Mouse (Mus musculus): ENCODE data around the gene Gal3st1. TPM values are rescaled to one million over a fixed set of nuclear protein-coding genes. Genes with fewer than 3 reads are reported as not detected.
A peak's percentile ranks its signal among the peaks of the same experiment; 100 is the strongest.
"Not testable (repeated sequence)": the region's sequence is repeated elsewhere in the genome, so short reads cannot be mapped to it uniquely, and the experiment has no call there.

Gal3st1 gene
- total RNA-seq (2017), result 0.38 and 2.2 TPM in 2 replicates

DNA sequence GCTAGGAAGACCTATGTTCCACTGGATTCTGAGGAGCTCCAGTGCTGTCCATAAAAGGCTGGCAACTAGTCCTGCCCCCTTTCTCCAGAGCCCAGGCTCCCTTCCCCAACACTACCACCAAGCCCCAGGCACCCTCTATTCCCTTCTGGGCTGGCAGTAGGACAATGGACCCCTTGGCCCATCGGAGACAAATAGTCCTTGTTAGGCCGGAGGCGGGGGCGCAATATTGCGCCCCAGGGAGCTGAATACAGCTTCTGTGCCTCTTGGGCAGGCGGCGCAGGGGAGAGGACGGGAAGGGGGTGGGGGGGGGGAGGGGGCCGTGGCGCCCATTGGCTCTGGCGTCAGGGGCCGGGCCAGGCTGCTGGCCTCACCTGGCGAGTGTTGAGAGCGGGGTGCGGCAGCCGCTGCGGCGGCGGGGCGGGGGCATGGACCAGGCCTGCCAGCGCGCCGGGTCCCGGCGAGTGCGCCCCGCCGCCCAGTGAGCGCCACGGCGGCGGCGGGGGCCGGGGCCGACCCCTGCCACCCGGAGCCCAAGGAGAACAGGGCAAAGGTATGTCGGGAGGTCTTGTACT lies at the start of gene Gal3st1:
Gene Gal3st1 (plus strand): TSS at position 346 of the 572 bp plus-strand sequence.
- ATAC-seq (replicated peaks in 1 of 2; ENCODE audit: insufficient read depth in 1 of 2, low FRiP score in 2 of 2, low TSS enrichment in 1 of 2, low read depth in 1 of 2, poor library complexity in 2 of 2, severe bottlenecking in 2 of 2), result no peak

DNA sequence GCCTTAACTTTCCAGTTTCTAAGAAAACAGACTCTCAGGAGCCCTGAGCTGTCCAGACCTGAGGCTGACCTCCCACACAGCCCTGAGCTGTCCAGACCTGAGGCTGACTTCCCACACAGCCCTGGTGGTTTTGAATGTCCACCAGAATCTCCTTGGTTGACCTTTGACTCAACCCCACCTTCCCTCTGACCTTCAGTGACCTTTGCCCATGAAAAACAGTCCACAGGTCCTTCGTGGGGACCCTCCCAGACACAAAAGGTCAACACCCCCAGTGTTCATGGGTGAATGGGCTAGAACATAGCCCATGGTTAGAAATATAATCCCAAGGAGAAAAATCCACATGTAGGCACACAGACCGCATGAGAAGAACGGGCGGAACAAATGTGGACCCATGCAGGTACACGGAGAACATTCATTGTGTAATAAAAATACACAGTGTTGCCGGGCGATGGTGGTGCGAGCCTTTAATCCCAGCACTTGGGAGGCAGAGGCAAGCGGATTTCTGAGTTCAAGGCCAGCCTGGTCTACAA lies 49.6 kb upstream of the Gal3st1 start:
- ATAC-seq (replicated peaks in 1 of 2; ENCODE audit: insufficient read depth in 1 of 2, low FRiP score in 2 of 2, low TSS enrichment in 1 of 2, low read depth in 1 of 2, poor library complexity in 2 of 2, severe bottlenecking in 2 of 2), result no peak

DNA sequence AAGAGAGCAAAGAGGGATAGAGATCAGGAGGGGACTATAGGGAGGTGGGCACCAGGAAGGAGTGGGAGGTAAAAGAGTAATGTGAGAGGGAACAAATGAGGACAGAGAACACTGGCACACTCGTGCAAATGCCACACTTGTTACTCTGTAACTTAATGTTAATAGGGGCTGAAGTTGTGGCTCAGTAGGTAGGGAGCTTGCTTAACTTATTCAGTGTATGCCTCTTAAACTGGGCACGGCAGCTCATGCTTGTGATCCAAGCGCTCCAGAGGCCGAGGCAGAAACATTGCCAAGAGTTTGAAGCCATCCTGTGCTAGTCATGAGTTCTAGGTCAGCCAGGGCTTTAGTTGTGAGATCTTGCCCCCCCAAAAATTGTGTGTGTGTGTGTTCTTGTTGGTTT lies 48.3 kb upstream of the Gal3st1 start:
- no peak for ATAC-seq (replicated peaks in 1 of 2; ENCODE audit: insufficient read depth in 1 of 2, low FRiP score in 2 of 2, low TSS enrichment in 1 of 2, low read depth in 1 of 2, poor library complexity in 2 of 2, severe bottlenecking in 2 of 2)

DNA sequence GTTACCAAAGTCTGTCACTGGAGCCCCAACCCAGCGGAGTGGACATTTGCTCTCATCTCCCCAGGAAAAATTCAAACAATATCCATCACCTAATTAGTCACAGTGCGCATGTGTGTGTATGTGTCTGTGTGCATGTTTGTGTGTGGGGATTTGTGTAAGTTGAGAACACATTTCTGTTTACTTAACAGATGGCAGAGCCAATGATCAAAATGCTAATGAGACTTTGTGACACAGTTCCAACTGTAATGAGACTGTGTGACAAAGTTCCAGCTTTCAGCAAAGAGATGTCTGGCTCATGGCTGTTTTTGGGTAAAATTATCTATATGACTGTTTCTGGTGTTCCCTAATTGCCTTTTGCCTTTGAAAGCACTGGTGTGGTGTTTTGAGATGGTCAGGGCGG lies 47.1 kb upstream of the Gal3st1 start:
- ATAC-seq (replicated peaks in 1 of 2; ENCODE audit: insufficient read depth in 1 of 2, low FRiP score in 2 of 2, low TSS enrichment in 1 of 2, low read depth in 1 of 2, poor library complexity in 2 of 2, severe bottlenecking in 2 of 2), result no peak

DNA sequence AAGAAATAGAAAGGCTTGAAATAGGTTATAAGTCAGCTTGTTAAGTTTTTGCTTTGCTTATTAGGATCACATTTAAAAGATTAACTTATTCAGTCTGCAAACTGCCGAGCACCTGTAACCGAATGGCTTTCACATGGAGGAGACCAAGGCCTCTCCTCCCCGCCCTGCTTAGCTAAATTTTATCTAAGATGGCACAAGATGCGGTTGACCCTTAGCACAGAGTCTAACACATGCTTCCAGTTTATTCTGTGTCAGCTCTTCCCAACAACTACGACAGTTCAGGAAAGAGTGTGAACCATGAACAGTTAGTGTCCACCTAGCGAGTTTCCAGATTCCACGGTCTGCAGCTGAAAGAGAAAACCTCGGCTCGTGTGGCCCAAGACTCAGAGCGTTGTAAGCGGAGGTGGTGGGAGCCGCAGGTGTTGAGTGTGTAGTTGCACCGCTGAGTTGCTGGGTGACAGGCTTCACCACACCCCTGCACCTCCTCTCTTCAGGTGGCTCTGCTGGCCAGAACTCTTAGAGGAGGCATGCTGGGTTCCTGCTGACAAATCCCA lies 46.0 kb upstream of the Gal3st1 start:
- no peak for ATAC-seq (replicated peaks in 1 of 2; ENCODE audit: insufficient read depth in 1 of 2, low FRiP score in 2 of 2, low TSS enrichment in 1 of 2, low read depth in 1 of 2, poor library complexity in 2 of 2, severe bottlenecking in 2 of 2)

DNA sequence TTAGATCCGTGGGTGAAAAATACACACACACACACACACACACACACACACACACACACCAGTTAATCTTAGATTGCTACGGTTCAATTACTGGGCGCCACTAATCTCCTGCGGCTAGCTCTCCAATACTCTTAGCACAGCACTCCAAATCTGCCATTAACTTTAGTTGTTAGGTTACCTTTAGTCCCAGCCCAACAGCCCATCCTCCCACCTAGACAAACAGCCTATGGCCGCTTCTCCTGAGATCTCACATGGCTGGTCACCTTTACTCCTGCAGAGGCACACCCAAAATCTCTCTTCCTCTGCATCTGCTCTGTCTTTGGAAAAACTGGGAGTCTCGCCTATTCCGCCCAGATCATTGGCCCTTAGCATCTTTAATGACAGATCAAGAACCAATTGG lies 42.1 kb upstream of the Gal3st1 start:
- ATAC-seq (replicated peaks in 1 of 2; ENCODE audit: insufficient read depth in 1 of 2, low FRiP score in 2 of 2, low TSS enrichment in 1 of 2, low read depth in 1 of 2, poor library complexity in 2 of 2, severe bottlenecking in 2 of 2), result no peak

DNA sequence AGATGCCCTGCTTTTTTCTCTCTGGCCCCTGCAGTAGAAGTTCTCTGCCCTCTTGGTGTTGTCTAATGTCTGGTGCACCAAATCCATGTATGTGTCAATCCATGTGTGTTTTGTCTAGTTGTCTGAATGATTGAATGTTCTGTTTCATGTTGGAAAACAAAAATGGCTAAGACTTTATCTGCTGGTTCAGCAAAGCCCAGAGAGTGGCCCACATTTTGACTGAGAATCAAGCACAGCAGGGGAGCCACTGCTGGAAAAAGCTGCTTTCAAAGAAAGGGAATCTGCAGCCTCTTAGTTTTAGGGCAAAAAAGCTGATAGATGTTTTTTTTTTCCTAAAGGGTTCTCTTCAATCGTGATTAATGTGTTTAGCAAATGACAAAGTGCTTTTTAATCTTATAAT lies 37.0 kb upstream of the Gal3st1 start:
- no peak for ATAC-seq (replicated peaks in 1 of 2; ENCODE audit: insufficient read depth in 1 of 2, low FRiP score in 2 of 2, low TSS enrichment in 1 of 2, low read depth in 1 of 2, poor library complexity in 2 of 2, severe bottlenecking in 2 of 2)

DNA sequence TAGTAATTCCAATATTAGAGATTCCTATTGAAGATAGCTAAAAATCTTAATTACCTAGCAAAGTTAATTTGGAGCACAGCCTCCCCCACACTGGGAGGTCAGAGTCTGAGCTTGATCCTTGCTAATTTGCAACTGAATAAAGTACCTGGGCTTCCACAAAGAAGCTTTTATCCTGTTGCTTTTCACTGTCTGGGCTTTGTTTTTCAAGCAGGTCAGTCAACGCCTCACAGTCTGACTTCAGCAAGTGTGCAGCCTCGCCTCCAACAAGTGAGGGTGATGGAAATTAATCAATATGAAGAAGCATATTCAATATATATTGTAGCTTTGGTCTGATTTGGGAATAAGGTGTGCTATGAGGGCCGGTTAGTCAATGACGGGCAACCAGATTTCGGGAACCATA lies 28.6 kb upstream of the Gal3st1 start:
- not testable (repeated sequence) for ATAC-seq (replicated peaks in 1 of 2; ENCODE audit: insufficient read depth in 1 of 2, low FRiP score in 2 of 2, low TSS enrichment in 1 of 2, low read depth in 1 of 2, poor library complexity in 2 of 2, severe bottlenecking in 2 of 2)

DNA sequence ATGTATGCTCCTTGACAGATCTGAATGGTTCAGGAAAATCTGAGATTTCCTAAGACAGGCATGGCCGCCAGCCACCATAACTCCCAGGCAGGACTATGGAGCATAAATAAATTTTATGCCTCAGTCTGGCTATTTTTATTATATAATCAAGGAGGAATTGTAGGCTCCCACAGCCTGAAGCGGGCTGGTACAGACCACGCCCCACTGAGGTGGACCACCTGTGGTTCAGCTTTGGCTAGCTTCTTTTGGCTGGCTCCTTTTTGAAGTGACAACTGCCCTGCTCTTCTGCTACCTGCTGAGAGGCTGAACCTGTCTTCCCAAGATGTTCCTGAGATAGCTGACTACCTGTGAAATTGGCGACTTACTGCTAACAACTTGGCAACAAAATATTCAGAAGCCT lies 28.1 kb upstream of the Gal3st1 start:
- ATAC-seq (replicated peaks in 1 of 2; ENCODE audit: insufficient read depth in 1 of 2, low FRiP score in 2 of 2, low TSS enrichment in 1 of 2, low read depth in 1 of 2, poor library complexity in 2 of 2, severe bottlenecking in 2 of 2), result not testable (repeated sequence)

DNA sequence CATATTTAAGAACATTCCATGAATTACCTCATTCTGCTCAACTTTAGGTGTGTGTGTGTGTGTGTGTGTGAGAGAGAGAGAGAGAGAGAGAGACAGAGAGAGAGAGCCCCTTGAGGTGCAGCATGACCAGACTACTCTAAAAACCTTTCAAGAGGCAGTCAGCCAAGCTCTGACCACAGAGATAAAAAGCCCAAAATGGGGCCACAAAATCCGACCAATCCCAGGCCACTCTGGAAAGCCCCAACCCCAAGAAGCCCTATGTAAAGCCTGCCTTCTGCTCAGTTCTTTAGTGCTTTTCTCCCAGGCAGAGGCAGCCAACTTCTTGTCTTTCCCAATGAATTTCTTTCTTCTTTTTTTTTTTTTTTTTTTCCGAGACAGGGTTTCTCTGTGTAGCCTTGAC lies 22.5 kb upstream of the Gal3st1 start:
- no peak for ATAC-seq (replicated peaks in 1 of 2; ENCODE audit: insufficient read depth in 1 of 2, low FRiP score in 2 of 2, low TSS enrichment in 1 of 2, low read depth in 1 of 2, poor library complexity in 2 of 2, severe bottlenecking in 2 of 2)

DNA sequence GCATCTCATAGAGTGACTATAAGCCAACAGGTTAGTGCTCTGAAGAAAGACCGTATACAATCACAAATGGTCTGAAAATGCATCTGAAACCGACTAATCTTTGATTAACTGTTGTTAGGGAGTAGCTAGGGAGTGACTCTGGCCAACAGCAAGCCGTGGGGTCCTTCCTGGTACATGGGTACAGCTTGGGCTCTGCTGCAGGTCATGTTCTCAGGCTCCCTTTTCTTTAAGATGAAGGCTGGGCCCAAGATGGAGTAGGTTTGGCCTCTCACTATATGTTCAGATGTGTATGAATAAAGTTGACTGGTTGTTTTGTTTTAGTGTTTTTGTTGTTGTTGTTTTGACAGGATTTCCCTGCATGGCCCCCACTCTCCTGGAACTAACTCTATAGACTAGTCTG lies 21.7 kb upstream of the Gal3st1 start:
- no peak for ATAC-seq (replicated peaks in 1 of 2; ENCODE audit: insufficient read depth in 1 of 2, low FRiP score in 2 of 2, low TSS enrichment in 1 of 2, low read depth in 1 of 2, poor library complexity in 2 of 2, severe bottlenecking in 2 of 2)

DNA sequence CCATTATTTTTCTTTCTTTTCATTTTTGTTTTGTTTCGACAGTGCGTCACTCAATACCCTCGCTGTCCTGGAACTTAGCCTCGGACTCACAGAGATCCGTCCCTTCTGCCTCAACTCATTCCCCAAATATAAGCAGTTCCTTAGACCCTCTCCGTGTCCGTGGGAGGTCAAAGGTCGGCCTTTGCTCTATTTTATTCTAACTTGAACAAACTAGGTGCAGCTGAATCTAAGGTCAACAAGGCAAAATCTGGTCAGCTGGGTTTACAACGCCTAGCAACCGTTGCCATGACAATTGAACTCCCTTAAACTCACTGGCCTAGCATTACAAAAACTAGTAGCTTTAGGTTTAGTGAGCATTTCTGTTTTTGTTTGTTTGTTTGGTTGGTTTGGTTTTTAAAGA lies 20.3 kb upstream of the Gal3st1 start:
- no peak for ATAC-seq (replicated peaks in 1 of 2; ENCODE audit: insufficient read depth in 1 of 2, low FRiP score in 2 of 2, low TSS enrichment in 1 of 2, low read depth in 1 of 2, poor library complexity in 2 of 2, severe bottlenecking in 2 of 2)

DNA sequence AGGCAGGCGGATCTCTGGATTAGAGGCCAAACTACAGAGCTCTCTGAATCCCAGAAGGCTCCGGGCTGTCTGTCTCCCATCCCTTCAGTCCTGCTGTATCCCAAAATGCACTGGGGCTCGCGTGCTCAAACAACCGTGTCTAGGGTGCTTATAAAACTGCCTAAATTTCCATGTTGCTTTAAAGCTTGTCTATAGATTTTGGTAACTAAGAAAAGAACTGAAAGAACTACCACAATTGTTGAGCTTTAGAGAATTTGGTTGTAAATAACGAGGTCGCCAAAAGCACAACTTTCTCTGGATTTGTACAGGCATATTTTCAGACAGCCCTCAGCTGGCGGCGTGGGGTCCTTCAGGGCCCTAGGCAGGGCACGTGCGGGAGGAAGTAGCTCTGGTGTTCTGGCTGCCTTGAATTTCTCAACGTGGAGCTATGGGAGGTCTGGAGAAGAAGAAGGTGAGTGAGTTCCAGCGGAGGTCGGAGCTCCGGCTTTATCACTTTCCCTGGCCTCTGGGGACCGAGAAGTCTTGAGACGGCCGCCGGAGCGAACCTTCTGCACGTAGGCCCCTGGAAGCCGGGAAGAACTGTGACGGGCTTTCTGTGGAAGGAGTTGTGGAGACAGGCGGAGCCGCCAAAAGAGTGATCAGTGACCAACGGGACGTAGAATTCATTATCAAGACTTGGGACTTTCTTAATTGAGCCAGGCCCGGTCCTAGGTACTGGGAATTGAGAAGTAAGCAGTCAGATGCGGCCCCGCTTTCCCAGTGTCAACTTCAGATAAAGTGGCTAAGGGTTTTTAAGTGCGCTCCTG lies 19.6 kb upstream of the Gal3st1 start, which contains the start of gene Pes1:
Gene Pes1 (plus strand): TSS at position 366 of the 806 bp plus-strand sequence.
- peak; percentile 89 to 93 for ATAC-seq (replicated peaks in 1 of 2; ENCODE audit: insufficient read depth in 1 of 2, low FRiP score in 2 of 2, low TSS enrichment in 1 of 2, low read depth in 1 of 2, poor library complexity in 2 of 2, severe bottlenecking in 2 of 2)

DNA sequence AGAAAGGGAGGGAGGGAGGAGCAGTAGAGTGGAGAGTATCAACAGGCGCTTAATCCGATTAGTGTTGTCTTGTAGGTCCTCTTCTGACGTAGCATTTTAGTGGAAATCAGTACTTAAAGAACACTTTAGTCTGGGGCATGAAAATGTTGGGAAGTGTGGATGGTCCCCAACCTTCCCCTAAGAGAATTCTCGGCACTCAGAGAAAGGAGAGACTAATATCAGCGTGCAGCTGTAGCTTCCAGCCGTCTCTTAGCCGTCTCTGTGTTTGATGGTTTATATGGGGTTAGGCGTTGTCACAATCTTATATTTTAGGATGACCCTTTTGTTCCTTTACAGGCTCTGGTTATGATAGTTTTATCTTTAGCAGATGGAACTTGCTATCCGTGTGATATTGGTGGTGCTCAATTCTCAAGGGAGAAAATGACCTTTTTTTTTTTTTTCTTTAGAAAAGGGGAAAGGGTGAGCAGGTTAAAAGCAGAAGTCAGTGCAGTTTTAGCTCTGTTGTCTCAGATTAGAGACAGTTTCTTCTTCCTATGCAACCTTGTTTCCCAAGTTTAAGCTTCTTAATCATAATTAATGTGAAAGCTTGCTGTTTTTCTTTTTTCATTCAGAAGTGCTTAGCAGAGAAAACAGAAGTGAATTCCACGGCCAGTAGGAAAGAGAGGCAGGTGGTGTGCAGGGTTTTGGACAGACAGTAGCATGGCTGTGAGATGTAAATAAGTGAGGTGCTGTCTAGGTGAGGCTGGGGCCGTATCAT lies 18.8 kb upstream of the Gal3st1 start:
- ATAC-seq (replicated peaks in 1 of 2; ENCODE audit: insufficient read depth in 1 of 2, low FRiP score in 2 of 2, low TSS enrichment in 1 of 2, low read depth in 1 of 2, poor library complexity in 2 of 2, severe bottlenecking in 2 of 2), result no peak; a peak in 1 of 4 replicates

DNA sequence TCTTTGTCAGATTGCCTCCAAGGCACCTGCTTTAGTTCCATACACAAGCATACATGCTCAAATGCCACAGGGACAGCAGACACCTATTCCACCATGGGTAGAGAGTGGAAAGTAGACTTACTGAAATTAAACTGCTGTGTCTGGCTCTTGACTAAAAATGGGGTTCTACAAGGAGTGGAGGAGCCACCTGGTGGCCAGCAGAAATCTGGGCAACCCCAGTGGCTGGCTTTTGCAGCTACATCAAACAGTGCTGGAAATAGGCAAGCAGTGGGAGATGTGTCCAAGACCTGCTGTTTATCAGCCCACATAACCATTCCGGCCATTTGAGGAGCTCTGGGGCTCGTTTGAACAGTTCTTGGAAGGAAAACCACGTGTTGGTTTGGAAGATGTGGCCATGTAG lies 13.6 kb upstream of the Gal3st1 start:
- no peak for ATAC-seq (replicated peaks in 1 of 2; ENCODE audit: insufficient read depth in 1 of 2, low FRiP score in 2 of 2, low TSS enrichment in 1 of 2, low read depth in 1 of 2, poor library complexity in 2 of 2, severe bottlenecking in 2 of 2)

DNA sequence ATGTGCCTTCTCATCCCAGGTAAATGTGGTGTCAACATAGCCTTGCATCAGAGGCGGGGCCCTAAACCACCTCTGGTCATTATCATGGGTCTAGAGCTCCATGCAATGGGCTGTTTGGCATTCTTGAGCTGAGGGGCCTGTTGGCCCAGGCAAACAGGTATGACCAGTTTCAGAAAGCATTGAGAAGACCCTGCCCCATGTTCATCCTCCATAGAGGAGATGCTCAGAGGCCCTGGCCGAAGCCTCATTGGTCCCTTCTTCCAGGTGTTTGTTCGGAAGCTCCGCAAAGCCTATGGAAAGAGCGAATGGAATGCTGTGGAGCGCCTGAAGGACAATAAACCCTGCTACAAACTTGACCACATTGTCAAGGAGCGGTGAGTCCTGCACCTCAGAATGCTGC lies 13.1 kb upstream of the Gal3st1 start:
- no peak for ATAC-seq (replicated peaks in 1 of 2; ENCODE audit: insufficient read depth in 1 of 2, low FRiP score in 2 of 2, low TSS enrichment in 1 of 2, low read depth in 1 of 2, poor library complexity in 2 of 2, severe bottlenecking in 2 of 2)

DNA sequence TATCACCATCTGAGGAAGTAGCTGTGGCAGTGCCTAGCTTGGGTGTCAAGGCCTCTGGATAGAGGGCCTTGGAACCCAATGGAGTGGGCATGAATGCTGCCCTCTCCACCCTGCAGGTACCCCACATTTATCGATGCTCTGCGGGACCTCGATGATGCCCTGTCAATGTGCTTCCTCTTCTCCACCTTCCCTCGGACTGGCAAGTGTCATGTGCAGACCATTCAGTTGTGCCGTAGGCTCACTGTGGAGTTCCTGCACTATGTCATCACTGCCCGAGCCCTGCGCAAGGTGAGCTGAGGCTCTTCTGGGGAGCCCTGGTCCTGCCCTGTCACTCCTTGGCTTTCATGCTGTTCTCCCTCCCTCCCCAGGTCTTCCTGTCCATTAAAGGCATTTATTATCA lies 10.4 kb upstream of the Gal3st1 start:
- ATAC-seq (replicated peaks in 1 of 2; ENCODE audit: insufficient read depth in 1 of 2, low FRiP score in 2 of 2, low TSS enrichment in 1 of 2, low read depth in 1 of 2, poor library complexity in 2 of 2, severe bottlenecking in 2 of 2), result no peak

DNA sequence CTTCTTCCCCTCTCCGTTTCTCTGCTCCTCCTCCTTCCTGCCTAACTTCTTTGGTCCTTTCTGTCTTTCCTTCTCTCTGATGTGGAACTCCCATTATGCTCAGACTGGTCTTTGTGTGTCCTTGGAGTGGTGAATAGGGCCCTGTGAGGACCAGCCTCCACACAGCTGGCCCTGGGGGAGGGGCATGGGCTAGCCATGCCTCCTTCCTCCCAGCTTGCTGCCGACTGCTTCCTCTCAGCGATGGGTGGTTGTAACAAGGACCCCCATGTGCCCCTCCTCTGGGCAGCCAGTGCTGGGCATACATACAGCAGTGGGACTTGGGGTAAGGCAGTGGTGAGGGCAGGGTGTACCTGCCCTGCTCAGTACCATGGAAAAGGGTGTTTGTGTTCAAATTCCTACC lies 9.1 kb upstream of the Gal3st1 start:
- no peak for ATAC-seq (replicated peaks in 1 of 2; ENCODE audit: insufficient read depth in 1 of 2, low FRiP score in 2 of 2, low TSS enrichment in 1 of 2, low read depth in 1 of 2, poor library complexity in 2 of 2, severe bottlenecking in 2 of 2)

All from hematopoietic stem cell, adult 5-6 weeks (primary cell).